Mouse (Mus musculus) gastrocnemius, postnatal 4 days (tissue): Measurements from ENCODE around the gene Stac3. TPM values are rescaled to one million over a fixed set of nuclear protein-coding genes. Genes with fewer than 3 reads are reported as not detected.

Source experiments
- DNase-seq, 2 experiments: peaks; one replicate each; pipeline ENCODE4 v3.0.0; 2021 to 2022; ENCODE audit warnings: low spot score in 2 of 2, mixed read lengths in 2 of 2
- total RNA-seq, 2 experiments: library from RNA; stranded (reverse); gene quantifications; 2 replicates each; pipeline ENCODE4 v1.2.3; 2021

Stac3 gene
- total RNA-seq, 2 experiments from 2014 or later: 167 to 205 TPM

DNA sequence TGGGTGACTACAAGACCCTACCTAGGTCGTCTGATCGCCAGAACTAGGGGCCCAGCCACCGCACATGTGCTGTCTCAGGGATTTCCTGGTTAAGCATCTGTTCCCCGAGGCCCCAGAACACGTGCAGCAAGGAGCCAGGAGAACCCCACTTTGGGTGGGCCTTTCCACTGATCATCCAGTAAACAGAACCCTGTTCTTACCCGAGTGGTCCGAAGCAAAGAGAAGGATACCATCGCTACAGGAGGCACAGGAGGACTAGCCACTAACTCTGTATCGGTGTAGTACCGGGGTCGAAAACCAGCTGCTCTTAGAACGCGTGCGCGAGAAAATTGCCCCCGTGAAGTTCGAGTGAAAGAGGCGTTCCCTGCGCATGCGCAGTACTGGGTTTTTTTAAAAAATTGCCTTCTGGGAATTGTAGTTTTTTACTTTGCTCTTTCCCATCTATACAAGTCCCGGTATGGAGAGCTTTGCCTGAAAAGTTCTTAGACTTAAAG, 20.6 kb downstream of the Stac3 start, which contains the start of gene Shmt2:
TSS of gene Shmt2 (minus strand) at position 357 of the 494 bp plus-strand sequence.
- peak in 1 of 2 experiments; percentile 86 for DNase-seq

DNA sequence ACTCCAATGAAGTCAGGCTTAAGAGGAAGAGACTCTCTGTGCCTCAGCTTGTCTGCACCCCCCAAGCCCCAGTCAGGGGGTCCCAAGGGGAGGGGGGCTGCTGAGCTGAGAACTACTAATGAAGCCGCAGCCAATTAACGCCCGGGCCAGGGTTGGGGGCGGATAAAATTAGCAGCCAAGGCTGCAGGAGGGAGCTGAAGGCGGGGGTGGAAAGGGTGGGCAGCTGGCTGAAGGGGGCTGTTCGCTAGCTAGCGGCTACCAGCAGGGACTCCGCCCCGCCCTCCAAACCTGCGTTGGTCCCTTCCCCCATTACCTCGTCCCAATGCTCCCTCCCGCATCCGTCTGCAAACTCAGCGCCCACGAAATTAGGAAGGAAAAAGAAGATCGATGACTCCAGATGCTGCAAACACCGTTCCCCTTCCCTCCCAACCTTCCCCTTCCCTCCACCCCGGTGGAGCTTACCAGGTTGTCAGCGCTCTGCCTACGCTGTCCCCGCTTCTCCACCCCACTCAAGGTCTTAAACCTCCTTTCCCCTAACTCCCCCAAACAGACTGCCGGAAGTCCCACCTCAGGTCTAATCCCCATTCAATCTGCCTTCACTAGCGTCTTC, 23.3 kb downstream of the Stac3 start:
- DNase-seq: no peak

- DNase-seq: no peak
Observed at GRCm38 (mm10) chr10:127526048-127526447, 24.6 kb downstream of the Stac3 start.

DNA sequence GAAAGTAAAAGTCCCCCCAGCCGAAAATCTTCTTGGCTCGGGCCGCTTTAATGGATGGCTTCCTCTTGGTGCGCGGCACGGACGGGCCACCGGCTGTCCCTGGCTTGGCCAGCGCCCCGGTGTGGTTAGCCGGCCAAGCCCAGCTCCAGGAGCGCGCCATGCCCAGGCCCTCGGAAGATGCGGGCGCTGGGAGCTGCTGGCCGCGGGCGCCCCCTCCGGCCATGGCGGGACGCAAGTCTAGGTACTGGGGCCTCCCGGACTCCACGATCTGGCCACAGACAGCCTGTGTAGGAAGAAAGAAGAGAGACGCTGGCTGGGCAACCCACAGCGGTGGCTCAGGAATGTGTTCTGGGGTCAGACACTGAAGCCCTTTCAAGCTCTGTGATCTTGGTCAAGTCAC, 25.2 kb downstream of the Stac3 start:
- DNase-seq: peak in 1 of 2 experiments; percentile 75

DNA sequence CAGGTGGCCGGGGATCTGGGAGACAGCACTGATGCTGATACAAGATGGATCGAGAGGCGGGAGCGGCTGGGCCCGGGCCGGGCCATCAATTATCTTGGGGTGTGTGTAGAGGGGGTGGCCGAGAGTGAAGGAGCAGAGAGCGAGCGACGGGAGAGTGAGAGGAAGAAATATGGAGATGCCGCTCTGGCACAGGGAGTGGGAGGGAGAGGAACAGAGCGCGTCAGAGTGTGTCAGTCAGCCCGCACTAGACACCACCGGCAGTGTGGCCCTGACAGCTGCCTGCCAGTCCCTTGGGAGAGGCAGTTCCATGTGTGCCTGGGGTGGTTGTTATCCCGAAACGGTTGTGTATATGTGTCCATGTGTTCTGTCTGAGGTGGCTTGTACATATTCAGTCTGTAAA, 26.0 kb downstream of the Stac3 start:
- no peak for DNase-seq

GRCm38 (mm10) chr10:127530945-127531344, 29.5 kb downstream of the Stac3 start:
- no peak for DNase-seq

DNA sequence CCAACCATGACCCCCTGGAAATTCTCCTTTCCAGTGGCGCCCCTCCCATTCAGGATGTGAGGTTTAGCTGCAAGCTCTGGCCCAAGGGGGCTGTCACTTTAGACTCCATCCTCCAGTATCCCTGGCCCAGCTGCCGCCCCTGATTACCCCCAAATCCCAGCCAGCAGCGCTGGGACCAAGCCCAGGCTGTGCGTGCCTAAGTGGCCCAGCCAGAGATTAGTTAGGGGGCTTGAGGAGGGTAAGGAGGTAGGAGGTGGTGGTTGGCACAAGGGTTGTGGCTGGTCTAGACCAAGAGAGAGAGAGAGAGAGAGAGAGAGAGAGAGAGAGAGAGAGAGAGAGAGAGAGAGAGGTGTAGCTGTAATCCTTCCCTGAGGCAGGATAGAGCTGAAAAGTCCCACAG, 30.1 kb downstream of the Stac3 start:
- no peak for DNase-seq

GRCm38 (mm10) chr10:127534036-127534928, 32.8 kb downstream of the Stac3 start, which contains the start of gene Nxph4:
TSS of gene Nxph4 (minus strand) at chr10:127534559.
- DNase-seq: no peak

- no peak for DNase-seq
Observed at GRCm38 (mm10) chr10:127534929-127535384, 33.5 kb downstream of the Stac3 start.

DNA sequence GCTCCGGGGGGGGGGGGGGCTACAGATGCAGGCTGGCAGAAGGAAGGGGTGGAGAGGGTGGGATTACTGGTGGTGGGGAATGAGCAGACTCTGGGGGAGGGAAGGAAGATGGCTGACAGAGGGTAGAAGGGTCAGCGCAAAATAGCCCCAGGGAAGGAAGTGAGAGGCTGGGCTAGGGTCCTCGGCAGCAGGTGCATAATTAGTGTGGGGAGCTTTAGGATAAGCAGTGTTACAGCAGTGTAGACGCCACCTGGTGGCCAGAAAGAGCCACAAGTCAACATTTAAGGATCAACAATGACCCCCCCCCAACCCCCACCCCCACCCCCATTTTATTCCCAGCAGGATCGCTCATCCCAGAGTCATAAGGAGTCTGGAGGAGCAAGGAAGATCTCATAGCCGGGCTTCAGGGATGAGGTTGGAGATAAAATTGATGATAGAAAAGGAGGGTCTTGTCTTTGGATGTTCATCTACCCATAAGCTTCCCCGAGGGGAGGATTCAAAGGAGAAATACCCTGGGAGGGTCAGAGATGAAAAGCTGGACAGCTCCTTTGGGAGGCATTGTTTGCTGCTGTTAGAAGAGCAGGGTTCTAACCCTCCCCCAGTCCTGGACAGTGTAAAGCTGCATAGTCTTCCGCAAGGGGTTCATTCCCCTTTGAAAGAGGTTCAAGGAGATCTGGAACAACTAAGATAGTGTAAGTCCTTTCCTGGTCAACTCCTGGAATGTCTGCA, 35.3 kb downstream of the Stac3 start:
- DNase-seq: no peak

- DNase-seq: peak in 1 of 2 experiments; percentile 77
Observed at GRCm38 (mm10) chr10:127537854-127538583, 36.5 kb downstream of the Stac3 start.

- DNase-seq: no peak
Observed at GRCm38 (mm10) chr10:127541510-127541909, 40.0 kb downstream of the Stac3 start.

GRCm38 (mm10) chr10:127542084-127542483, 40.6 kb downstream of the Stac3 start:
- no peak for DNase-seq

- no peak for DNase-seq
Observed at GRCm38 (mm10) chr10:127542720-127543119, 41.2 kb downstream of the Stac3 start.

GRCm38 (mm10) chr10:127543916-127544315, 42.4 kb downstream of the Stac3 start:
- DNase-seq: no peak

- DNase-seq: no peak
Observed at GRCm38 (mm10) chr10:127544375-127544774, 42.9 kb downstream of the Stac3 start.

GRCm38 (mm10) chr10:127546505-127546904, 45.0 kb downstream of the Stac3 start:
- DNase-seq: no peak

- no peak for DNase-seq
Observed at GRCm38 (mm10) chr10:127548236-127548635, 46.8 kb downstream of the Stac3 start.

GRCm38 (mm10) chr10:127549892-127550291, 48.4 kb downstream of the Stac3 start:
- no peak for DNase-seq

DNA sequence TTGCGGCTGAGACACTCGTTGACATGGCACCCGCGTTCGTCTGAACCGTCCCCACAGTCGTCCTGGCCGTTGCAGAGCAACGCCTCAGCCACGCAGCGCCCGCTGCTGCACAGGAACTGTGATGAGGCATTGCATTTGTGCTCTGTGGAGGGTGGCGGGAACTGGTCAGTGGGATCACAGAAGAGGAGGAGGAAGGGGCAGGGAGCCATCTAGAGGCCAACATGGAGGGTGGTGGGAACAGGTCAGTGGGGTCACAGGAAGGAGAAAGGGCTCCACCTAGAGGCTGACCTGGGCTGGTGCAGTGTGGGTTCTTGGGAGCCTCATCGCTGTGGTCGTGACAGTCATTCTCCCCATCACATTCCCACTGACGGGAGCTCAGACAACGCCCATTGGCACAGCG, 54.2 kb downstream of the Stac3 start:
- DNase-seq: no peak

DNA sequence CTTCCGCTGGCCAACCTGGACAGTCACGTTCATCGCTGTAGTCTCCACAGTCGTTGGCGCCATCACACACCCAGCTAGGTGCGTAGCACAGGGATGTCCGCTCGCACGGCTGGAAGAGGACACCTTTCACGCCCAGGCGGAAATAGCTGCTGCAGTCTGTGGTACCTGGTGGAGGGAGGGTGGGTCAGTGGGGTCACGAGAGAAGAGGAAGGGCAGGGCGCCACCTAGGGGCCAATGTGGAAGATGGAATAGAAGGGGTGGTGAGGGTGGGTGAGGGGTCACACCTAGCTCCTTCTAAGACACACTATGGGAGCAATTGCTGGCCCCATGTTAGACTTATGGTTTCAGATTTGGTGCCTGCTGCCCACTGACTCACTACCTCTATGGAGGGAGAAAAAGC, 55.9 kb downstream of the Stac3 start:
- no peak for DNase-seq
